Mouse (Mus musculus): ENCODE measurements around the gene Snx9.

GRCm38 (mm10) chr17:5874565-5874964, 33.4 kb downstream of the Snx9 start:
- TF ChIP-seq CTCF (IDR thresholded peaks at IDR 0.05; ENCODE audit: extremely low read depth, insufficient read length, insufficient replicate concordance, low read depth, low read length) (no peak), POLR2A (IDR thresholded peaks at IDR 0.05; ENCODE audit: low read depth, low read length) (no peak)
